Comparison of ENCODE assay signal across 8 mouse cellular contexts in the genomic region with DNA sequence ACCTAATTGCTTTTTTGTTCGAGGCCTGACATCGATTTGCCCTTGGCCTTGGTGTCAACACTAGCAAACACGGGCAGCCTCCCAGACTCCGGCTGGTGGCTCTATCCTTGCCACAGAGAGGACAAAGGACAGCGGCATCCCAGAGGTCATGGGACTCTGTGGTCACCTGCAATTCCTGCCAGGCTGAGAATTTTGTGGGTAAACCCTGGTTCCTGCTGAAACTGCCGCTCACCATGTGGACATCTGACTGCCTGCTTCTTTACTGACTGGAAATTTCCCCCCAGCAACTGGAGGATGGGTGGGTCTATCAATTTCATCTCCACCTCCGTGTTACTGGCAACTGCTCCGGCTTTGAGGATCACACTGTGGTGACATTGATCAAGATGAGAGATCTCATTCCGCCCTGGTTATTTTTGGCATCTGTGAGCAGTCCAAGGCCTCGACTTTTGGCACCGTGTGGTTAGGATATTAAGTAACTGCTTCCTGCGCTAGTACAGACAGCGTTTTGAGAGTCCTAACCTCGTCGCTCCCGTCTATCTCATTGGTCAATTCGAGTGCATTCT.
A peak's percentile ranks its signal among the peaks of the same experiment; 100 is the strongest.
DNase-seq lines count a peak whose midpoint lies in the region; ATAC-seq and TF ChIP-seq lines count a peak whose summit lies in the region.

No protein-coding gene starts in this region.

- no peaks in the 10 kb centered on the region for H3K27me3 ChIP-seq in heart, adult 2 months (ENCODE audit: control insufficient read depth, insufficient read depth, low read length)
- H3K27me3 ChIP-seq in heart, embryonic 11.5 days (ENCODE audit: control insufficient read depth, insufficient read depth, low read length), result no peaks in the 10 kb centered on the region
- no peaks in the 10 kb centered on the region for H3K27me3 ChIP-seq in liver, embryonic 14.5 days (ENCODE audit: control insufficient read depth, insufficient read depth, low read length)
- H3K27me3 ChIP-seq in forebrain, embryonic 14.5 days (replicated peaks; ENCODE audit: control insufficient read depth, insufficient read depth, low read length), result no peaks in the 10 kb centered on the region

- no peaks in the 10 kb centered on the region for H3K36me3 ChIP-seq in heart, adult 2 months (ENCODE audit: control insufficient read depth, insufficient read depth, low read length)
- no peaks in the 10 kb centered on the region for H3K36me3 ChIP-seq in heart, embryonic 11.5 days (ENCODE audit: control insufficient read depth, insufficient read depth, low read length)
- H3K36me3 ChIP-seq in liver, embryonic 14.5 days (replicated peaks; ENCODE audit: control insufficient read depth, insufficient read depth, low read depth), result no peaks in the 10 kb centered on the region
- H3K36me3 ChIP-seq in forebrain, embryonic 14.5 days (ENCODE audit: control insufficient read depth, insufficient read depth, low read length), result no peaks in the 10 kb centered on the region

- peak overlapping the region; percentile 74 for H3K27ac ChIP-seq in heart, adult 2 months
- no peak overlapping the region for H3K27ac ChIP-seq in heart, embryonic 11.5 days (ENCODE audit: low read depth, low read length)
- peak overlapping the region; percentile 88 for H3K27ac ChIP-seq in gastrocnemius, adult 2 months
- peak overlapping the region; percentile 46 for H3K27ac ChIP-seq in liver, embryonic 14.5 days
- H3K27ac ChIP-seq in forebrain, embryonic 14.5 days (ENCODE audit: low read depth, low read length), result no peak overlapping the region

- no peak overlapping the region for H3K4me2 ChIP-seq in heart, embryonic 11.5 days
- H3K4me2 ChIP-seq in liver, embryonic 14.5 days (ENCODE audit: low read depth), result peak overlapping the region; percentile 28
- H3K4me2 ChIP-seq in forebrain, embryonic 14.5 days (ENCODE audit: low read length), result no peak overlapping the region

- WGBS in heart, adult 2 months, result 45% methylated on average over 17 of the region's 17 CpGs
- 64% methylated on average over 17 of the region's 17 CpGs for WGBS in heart, embryonic 11.5 days (ENCODE audit: insufficient replicate concordance)
- 37% methylated on average over 17 of the region's 17 CpGs for WGBS in liver, embryonic 14.5 days (ENCODE audit: insufficient replicate concordance)
- 80% methylated on average over 17 of the region's 17 CpGs for WGBS in forebrain, embryonic 14.5 days

- TF ChIP-seq CTCF in heart, adult 2 months (IDR thresholded peaks at IDR 0.05), result no peak
- TF ChIP-seq CTCF in gastrocnemius, adult 2 months (IDR thresholded peaks at IDR 0.05), result no peak
- TF ChIP-seq CTCF in liver, embryonic 14.5 days (IDR thresholded peaks at IDR 0.05; ENCODE audit: low read depth), result no peak

- peaks cover 4% of the 10 kb centered on the region for H3K4me1 ChIP-seq in heart, adult 2 months (ENCODE audit: control insufficient read depth, insufficient read depth, low read length)
- H3K4me1 ChIP-seq in heart, embryonic 11.5 days (ENCODE audit: control insufficient read depth, insufficient read depth, low read length), result peaks cover 6% of the 10 kb centered on the region
- peaks cover 0 to 14% of the 10 kb centered on the region in 2 experiments; a peak in 2 of 4 replicates for H3K4me1 ChIP-seq in liver, embryonic 14.5 days (replicated peaks; ENCODE audit: control insufficient read depth in 2 of 2, insufficient read depth in 2 of 2, low read length in 1 of 2)
- peaks cover 9% of the 10 kb centered on the region for H3K4me1 ChIP-seq in forebrain, embryonic 14.5 days (ENCODE audit: control insufficient read depth, insufficient read depth, low read length)

- H3K4me3 ChIP-seq in heart, adult 2 months, result no peak overlapping the region
- no peak overlapping the region for H3K4me3 ChIP-seq in heart, embryonic 11.5 days (ENCODE audit: low read depth, low read length)
- peak overlapping the region; percentile 52 for H3K4me3 ChIP-seq in gastrocnemius, adult 2 months
- H3K4me3 ChIP-seq in liver, embryonic 14.5 days (ENCODE audit: insufficient read depth in 1 of 2, low read depth in 2 of 2, low read length in 2 of 2), result no peak overlapping the region
- no peak overlapping the region for H3K4me3 ChIP-seq in forebrain, embryonic 14.5 days (ENCODE audit: low read depth, low read length)

- ATAC-seq in heart, embryonic 11.5 days (replicated peaks; ENCODE audit: insufficient number of reproducible peaks, low FRiP score, low TSS enrichment), result no peak
- ATAC-seq in liver, embryonic 14.5 days (ENCODE audit: insufficient read depth), result peak; percentile 71
- no peak for ATAC-seq in forebrain, embryonic 14.5 days

- no peak for TF ChIP-seq POLR2A in heart, adult 2 months (IDR thresholded peaks at IDR 0.05; ENCODE audit: insufficient read depth, low read depth, low read length)

- peak; percentile 41 to 65 for DNase-seq in heart, adult 2 months
- peak; percentile 3 for DNase-seq in adipocyte (ENCODE audit: low spot score)
- DNase-seq in gastrocnemius, adult 2 months, result peak; percentile 78
- DNase-seq in liver, embryonic 14.5 days (ENCODE audit: low read depth in 3 of 3, low spot score in 3 of 3), result peak; percentile 23 to 32 (median 26)
- no peak for DNase-seq in thymus, postnatal 0 days (ENCODE audit: low spot score)
- DNase-seq in forebrain, embryonic 14.5 days (ENCODE audit: low spot score), result no peak
- DNase-seq in layer of hippocampus, adult 8-10 months (ENCODE audit: low spot score in 2 of 2), result no peak

- no peaks in the 10 kb centered on the region for H3K79me2 ChIP-seq in heart, adult 2 months (replicated peaks; ENCODE audit: control insufficient read depth, insufficient read depth, low read length)

- 0 out of 2 replicates have a peak, but pooled peaks cover 3% of the 10 kb centered on the region for H3K9me3 ChIP-seq in heart, embryonic 11.5 days (replicated peaks; ENCODE audit: control insufficient read depth, low read length)
- no peaks in the 10 kb centered on the region for H3K9me3 ChIP-seq in liver, embryonic 14.5 days (ENCODE audit: control insufficient read depth, low read length)
- no peaks in the 10 kb centered on the region for H3K9me3 ChIP-seq in forebrain, embryonic 14.5 days (replicated peaks; ENCODE audit: control insufficient read depth, low read length)

- 0 out of 2 replicates have a peak, but pooled peaks have one; percentile 19 for TF ChIP-seq EP300 in heart, adult 2 months (IDR thresholded peaks at IDR 0.05; ENCODE audit: insufficient read depth, low read depth, low read length)
- TF ChIP-seq EP300 in liver, embryonic 14.5 days (IDR thresholded peaks at IDR 0.05; ENCODE audit: low read depth), result no peak

- intact Hi-C loops in heart, adult 2 months (cut with DNase I), result loop anchor here (2.0 to 5.0 kb wide), 4 partner anchors 29 to 145 kb away; no protein-coding TSS in a partner anchor
- intact Hi-C loops in gastrocnemius, adult 2 months (cut with DNase I), result loop anchor here (2.0 kb wide), 1 partner anchor 29 kb away; no protein-coding TSS in a partner anchor

- no peak overlapping the region for H3K9ac ChIP-seq in heart, adult 2 months (ENCODE audit: low read depth, low read length)
- no peak overlapping the region for H3K9ac ChIP-seq in heart, embryonic 11.5 days (ENCODE audit: low read depth, low read length)
- no peak overlapping the region for H3K9ac ChIP-seq in liver, embryonic 14.5 days (replicated peaks)
- no peak overlapping the region for H3K9ac ChIP-seq in forebrain, embryonic 14.5 days (ENCODE audit: low read length)

Comparison
In these comparisons a context has a peak if more than half of its experiments do, and no peak if none do; other contexts are left out.
1. H3K27ac ChIP-seq: peak in heart, adult 2 months (single experiment), gastrocnemius, adult 2 months (single experiment) and liver, embryonic 14.5 days (single experiment); none in heart, embryonic 11.5 days (single experiment) and forebrain, embryonic 14.5 days (single experiment).
2. DNase-seq: peak in heart, adult 2 months (2 of 2), adipocyte (single experiment), gastrocnemius, adult 2 months (single experiment) and liver, embryonic 14.5 days (3 of 3); none in thymus, postnatal 0 days (single experiment), forebrain, embryonic 14.5 days (single experiment) and layer of hippocampus, adult 8-10 months (0 of 2).